ENCODE assay signal across 22 mouse cellular contexts in the genomic region with DNA sequence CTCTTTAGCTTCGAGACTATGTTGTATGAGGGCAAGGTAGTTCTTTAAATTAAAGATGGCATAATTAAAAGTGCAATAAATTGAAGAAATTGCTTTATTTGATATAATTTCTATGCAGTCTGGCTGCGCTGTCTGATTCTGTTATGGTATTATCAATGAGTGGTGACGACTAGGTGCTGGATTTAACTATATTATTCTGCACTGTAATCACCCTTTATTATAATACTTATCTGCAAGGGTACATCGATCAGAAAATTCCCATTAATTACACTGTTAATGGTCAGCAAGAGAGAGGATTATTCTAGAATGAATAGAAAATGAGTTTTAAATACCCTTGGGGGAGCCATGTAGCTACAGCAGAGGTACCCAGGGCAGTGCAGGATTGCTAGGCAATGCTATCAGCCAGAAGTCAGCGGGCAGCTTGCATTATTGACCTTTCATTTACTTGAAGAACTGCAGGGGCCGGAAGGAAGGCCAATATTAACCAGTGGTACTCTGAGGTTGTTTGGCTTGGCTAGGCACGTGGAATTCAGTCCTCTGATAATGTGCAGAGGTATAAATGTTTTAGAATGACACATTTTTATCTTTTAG.
A peak's percentile ranks its signal among the peaks of the same experiment; 100 is the strongest.
DNase-seq lines count a peak whose midpoint lies in the region; ATAC-seq lines count a peak whose summit lies in the region.
"Had no signal": no experiment of that assay in that cellular context is flagged by ENCODE, and none has a peak within 500 bp of the region (broad histone marks: within the 10 kb centered on the region; RNA-seq: fewer than 3 reads in every experiment).

No protein-coding gene starts in this region.

- no peak overlapping the region for H3K4me3 ChIP-seq in forebrain, embryonic 13.5 days
- no peak overlapping the region for H3K4me3 ChIP-seq in forebrain, embryonic 14.5 days (ENCODE audit: low read depth, low read length)
- no peak overlapping the region for H3K4me3 ChIP-seq in midbrain, embryonic 12.5 days
- H3K4me3 ChIP-seq in midbrain, embryonic 10.5 days, result no peak overlapping the region
- no peak overlapping the region for H3K4me3 ChIP-seq in neural tube, embryonic 13.5 days
- H3K4me3 ChIP-seq: forebrain, embryonic 10.5 days; heart, embryonic 13.5 days; intestine, embryonic 15.5 days; left cerebral cortex, adult 2 months; liver, embryonic 12.5 days had no signal

- ATAC-seq in forebrain, embryonic 13.5 days, result 0 out of 2 replicates have a peak, but pooled peaks have one; percentile 33
- ATAC-seq in forebrain, embryonic 14.5 days, result no peak; the same call in 1 of the 2 replicates
- ATAC-seq in midbrain, embryonic 12.5 days (ENCODE audit: low FRiP score, low read depth), result peak; percentile 75
- peak; percentile 50; the same call in 1 of the 2 replicates for ATAC-seq in neural tube, embryonic 13.5 days (ENCODE audit: low read depth)
- ATAC-seq: intestine, embryonic 15.5 days; liver, embryonic 12.5 days had no signal

- H3K27ac ChIP-seq in forebrain, embryonic 13.5 days, result no peak overlapping the region
- H3K27ac ChIP-seq in forebrain, embryonic 14.5 days (ENCODE audit: low read depth, low read length), result no peak overlapping the region
- H3K27ac ChIP-seq in midbrain, embryonic 12.5 days (replicated peaks), result no peak overlapping the region
- no peak overlapping the region for H3K27ac ChIP-seq in midbrain, embryonic 10.5 days (replicated peaks)
- no peak overlapping the region for H3K27ac ChIP-seq in neural tube, embryonic 13.5 days (replicated peaks)
- H3K27ac ChIP-seq: forebrain, embryonic 10.5 days; heart, embryonic 13.5 days; intestine, embryonic 15.5 days; left cerebral cortex, adult 2 months; liver, embryonic 12.5 days had no signal

- WGBS in forebrain, embryonic 13.5 days, result 68% methylated on average over 7 of the region's 7 CpGs
- WGBS in forebrain, embryonic 14.5 days, result 78% methylated on average over 7 of the region's 7 CpGs
- 54% methylated on average over 7 of the region's 7 CpGs for WGBS in midbrain, embryonic 12.5 days
- WGBS in midbrain, embryonic 10.5 days, result 78% methylated on average over 7 of the region's 7 CpGs
- 46% methylated on average over 7 of the region's 7 CpGs for WGBS in neural tube, embryonic 13.5 days

- no peak overlapping the region for H3K9ac ChIP-seq in forebrain, embryonic 13.5 days
- H3K9ac ChIP-seq in forebrain, embryonic 14.5 days (ENCODE audit: low read length), result no peak overlapping the region
- H3K9ac ChIP-seq in midbrain, embryonic 12.5 days (replicated peaks), result no peak overlapping the region
- H3K9ac ChIP-seq in neural tube, embryonic 13.5 days, result no peak overlapping the region
- H3K9ac ChIP-seq: heart, embryonic 13.5 days; intestine, embryonic 15.5 days; liver, embryonic 12.5 days had no signal

- no peaks in the 10 kb centered on the region for H3K9me3 ChIP-seq in forebrain, embryonic 13.5 days (replicated peaks)
- no peaks in the 10 kb centered on the region for H3K9me3 ChIP-seq in forebrain, embryonic 14.5 days (replicated peaks; ENCODE audit: control insufficient read depth, low read length)
- no peaks in the 10 kb centered on the region for H3K9me3 ChIP-seq in midbrain, embryonic 12.5 days
- no peaks in the 10 kb centered on the region for H3K9me3 ChIP-seq in midbrain, embryonic 10.5 days (replicated peaks)
- no peaks in the 10 kb centered on the region for H3K9me3 ChIP-seq in neural tube, embryonic 13.5 days
- H3K9me3 ChIP-seq: forebrain, embryonic 10.5 days; heart, embryonic 13.5 days; intestine, embryonic 15.5 days had no signal

- H3K36me3 ChIP-seq in forebrain, embryonic 13.5 days (ENCODE audit: poor library complexity, severe bottlenecking), result no peaks in the 10 kb centered on the region
- H3K36me3 ChIP-seq in forebrain, embryonic 14.5 days (ENCODE audit: control insufficient read depth, insufficient read depth, low read length), result no peaks in the 10 kb centered on the region
- no peaks in the 10 kb centered on the region for H3K36me3 ChIP-seq in midbrain, embryonic 12.5 days
- no peaks in the 10 kb centered on the region for H3K36me3 ChIP-seq in midbrain, embryonic 10.5 days
- no peaks in the 10 kb centered on the region for H3K36me3 ChIP-seq in neural tube, embryonic 13.5 days
- H3K36me3 ChIP-seq: forebrain, embryonic 10.5 days; heart, embryonic 13.5 days; intestine, embryonic 15.5 days; liver, embryonic 12.5 days had no signal

- no peaks in the 10 kb centered on the region for H3K27me3 ChIP-seq in forebrain, embryonic 13.5 days
- H3K27me3 ChIP-seq in forebrain, embryonic 14.5 days (replicated peaks; ENCODE audit: control insufficient read depth, insufficient read depth, low read length), result no peaks in the 10 kb centered on the region
- no peaks in the 10 kb centered on the region for H3K27me3 ChIP-seq in midbrain, embryonic 12.5 days
- H3K27me3 ChIP-seq in midbrain, embryonic 10.5 days (ENCODE audit: low read depth, poor library complexity, severe bottlenecking), result no peaks in the 10 kb centered on the region
- H3K27me3 ChIP-seq in neural tube, embryonic 13.5 days, result no peaks in the 10 kb centered on the region
- H3K27me3 ChIP-seq: heart, embryonic 13.5 days; intestine, embryonic 15.5 days; liver, embryonic 12.5 days had no signal

- no peak overlapping the region for H3K4me2 ChIP-seq in forebrain, embryonic 13.5 days
- H3K4me2 ChIP-seq in forebrain, embryonic 14.5 days (ENCODE audit: low read length), result no peak overlapping the region
- no peak overlapping the region for H3K4me2 ChIP-seq in midbrain, embryonic 12.5 days (replicated peaks)
- no peak overlapping the region for H3K4me2 ChIP-seq in neural tube, embryonic 13.5 days
- H3K4me2 ChIP-seq: heart, embryonic 13.5 days; intestine, embryonic 15.5 days; liver, embryonic 12.5 days had no signal

- H3K4me1 ChIP-seq in forebrain, embryonic 13.5 days, result no peaks in the 10 kb centered on the region
- no peaks in the 10 kb centered on the region for H3K4me1 ChIP-seq in forebrain, embryonic 14.5 days (ENCODE audit: control insufficient read depth, insufficient read depth, low read length)
- H3K4me1 ChIP-seq in midbrain, embryonic 12.5 days, result no peaks in the 10 kb centered on the region
- no peaks in the 10 kb centered on the region for H3K4me1 ChIP-seq in midbrain, embryonic 10.5 days
- peaks cover 9% of the 10 kb centered on the region for H3K4me1 ChIP-seq in neural tube, embryonic 13.5 days (replicated peaks)
- H3K4me1 ChIP-seq: forebrain, embryonic 10.5 days; heart, embryonic 13.5 days; intestine, embryonic 15.5 days; liver, embryonic 12.5 days had no signal

- no peak for DNase-seq in forebrain, embryonic 14.5 days (ENCODE audit: low spot score)
- no peak for DNase-seq in midbrain, embryonic 10.5 days (ENCODE audit: low spot score)
- DNase-seq in mesoderm, embryonic 11.5 days (ENCODE audit: low read depth, low spot score), result peak; percentile 9
- no peak for DNase-seq in adrenal gland, adult 8-10 months
- DNase-seq: cerebellum, adult 2 months; gastrocnemius, postnatal 14 days; heart, adult 18-20 months; heart, postnatal 36 days; kidney, postnatal 36 days; layer of hippocampus, adult 9-11 months; lung, adult 2 months; right cerebral cortex, postnatal 14 days; spleen, adult 18-20 months; thymus, adult 2 months had no signal
